Mouse (Mus musculus) cortical plate, adult 2 months (tissue): ENCODE measurements around the gene Abo. TPM values are rescaled to one million over a fixed set of nuclear protein-coding genes. Genes with fewer than 3 reads are reported as not detected.

Experiments used
- H3K27ac ChIP-seq: fragments of 200-500 bp; 2 replicates; pipeline ENCODE4 v1.5.1; 2012; ENCODE audit warnings: low read length, control low read depth, inconsistent platforms; ENCODE audit not compliant: insufficient read depth
- H3K4me1 ChIP-seq: fragments of 200-500 bp; 2 replicates; pipeline ENCODE4 v1.6.1; 2011; ENCODE audit warnings: low read length; ENCODE audit not compliant: control insufficient read depth, insufficient read depth
- H3K4me3 ChIP-seq: fragments of 200-500 bp; 2 replicates; pipeline ENCODE4 v1.5.1; 2011; ENCODE audit warnings: mild to moderate bottlenecking, low read length, control low read depth; ENCODE audit not compliant: insufficient read depth
- CTCF ChIP-seq: fragments of 200-500 bp; IDR thresholded peaks from 2 replicates; pipeline ENCODE4 v1.5.1; 2011; ENCODE audit warnings: mild to moderate bottlenecking, control low read depth, low read length; ENCODE audit not compliant: insufficient read depth; ENCODE audit errors: extremely low read depth
- POLR2A ChIP-seq: fragments of 200-500 bp; IDR thresholded peaks from 2 replicates; pipeline ENCODE4 v1.6.1; 2011; ENCODE audit warnings: mild to moderate bottlenecking, low read length, control low read depth; ENCODE audit not compliant: insufficient read depth; ENCODE audit errors: extremely low read depth
- polyA plus RNA-seq: library from polyadenylated mRNA; depleted of rRNA; stranded (reverse); fragments of >200 nt; gene quantifications from 2 replicates; pipeline ENCODE4 v1.2.3, GENCODE M21; 2012; rRNA removed

Abo gene
- not detected in 2 replicates for polyA plus RNA-seq

DNA sequence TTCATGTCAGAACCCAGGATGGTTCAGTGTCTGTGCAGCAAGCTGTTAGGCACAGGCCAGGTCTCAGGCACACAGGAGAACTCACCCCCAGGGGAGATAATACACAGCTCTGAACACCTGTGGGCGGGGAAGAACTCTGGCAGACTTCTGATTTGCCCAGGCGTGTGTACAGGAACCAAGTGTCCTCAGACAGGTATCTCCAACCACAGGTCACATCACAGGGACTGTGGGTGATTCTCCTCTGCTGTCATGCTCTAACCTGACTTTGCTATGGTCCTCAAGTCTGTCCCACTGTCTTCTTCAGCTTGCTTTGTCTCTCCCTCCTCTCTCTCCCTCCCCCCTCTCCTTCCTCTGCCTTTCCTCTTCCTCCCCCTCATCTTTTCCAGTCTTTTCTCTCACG, at the start of gene Abo:
Abo (minus strand) TSS at position 101 of the 400 bp plus-strand sequence.
- H3K4me1 ChIP-seq: no peaks in the 10 kb centered on the region
- H3K27ac ChIP-seq: no peak within 1 kb of the TSS
- TF ChIP-seq POLR2A: no peak
- TF ChIP-seq CTCF: no peak

DNA sequence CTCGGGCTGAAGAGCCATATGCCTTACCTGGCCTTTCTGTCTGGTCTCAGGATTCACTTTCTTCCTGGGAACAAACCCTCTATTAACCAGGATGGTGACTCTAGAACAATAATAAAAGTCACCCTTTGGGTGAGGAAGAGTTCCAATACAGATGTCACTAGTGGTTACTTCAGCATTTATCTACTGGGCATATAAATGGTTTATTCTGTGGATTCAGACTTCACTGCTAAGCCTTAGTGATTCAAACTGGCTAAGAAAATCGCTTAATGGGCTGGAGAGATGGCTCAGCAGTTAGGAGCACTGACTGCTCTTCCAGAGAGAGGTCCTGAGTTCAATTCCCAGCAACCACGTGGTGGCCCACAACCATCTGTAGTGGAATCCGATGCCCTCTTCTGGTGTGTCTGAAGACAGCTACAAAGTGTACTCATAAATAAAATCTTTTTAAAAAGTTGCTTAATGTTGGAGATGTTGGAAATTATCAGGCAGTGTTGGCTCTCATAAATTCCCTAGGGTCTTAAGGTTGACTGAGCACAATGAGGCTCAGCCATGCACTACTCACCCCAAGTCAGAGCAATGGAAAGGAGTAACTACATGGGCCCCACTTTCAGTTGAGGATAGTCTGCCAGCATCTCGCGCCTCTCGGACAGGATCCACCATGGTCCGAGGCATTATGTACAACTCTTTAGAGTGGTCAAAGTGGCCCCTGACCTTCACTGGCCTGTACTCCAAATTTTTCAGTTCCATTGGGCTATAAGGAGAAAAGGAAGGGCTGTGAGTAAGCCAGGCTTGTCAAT, 49.6 kb upstream of the Abo start:
- peaks cover 9% of the 10 kb centered on the region for H3K4me1 ChIP-seq
- H3K4me3 ChIP-seq: no peak overlapping the region

More for the DNA sequence above, at the start of gene Abo:
- no peak within 1 kb of the TSS for H3K4me3 ChIP-seq

DNA sequence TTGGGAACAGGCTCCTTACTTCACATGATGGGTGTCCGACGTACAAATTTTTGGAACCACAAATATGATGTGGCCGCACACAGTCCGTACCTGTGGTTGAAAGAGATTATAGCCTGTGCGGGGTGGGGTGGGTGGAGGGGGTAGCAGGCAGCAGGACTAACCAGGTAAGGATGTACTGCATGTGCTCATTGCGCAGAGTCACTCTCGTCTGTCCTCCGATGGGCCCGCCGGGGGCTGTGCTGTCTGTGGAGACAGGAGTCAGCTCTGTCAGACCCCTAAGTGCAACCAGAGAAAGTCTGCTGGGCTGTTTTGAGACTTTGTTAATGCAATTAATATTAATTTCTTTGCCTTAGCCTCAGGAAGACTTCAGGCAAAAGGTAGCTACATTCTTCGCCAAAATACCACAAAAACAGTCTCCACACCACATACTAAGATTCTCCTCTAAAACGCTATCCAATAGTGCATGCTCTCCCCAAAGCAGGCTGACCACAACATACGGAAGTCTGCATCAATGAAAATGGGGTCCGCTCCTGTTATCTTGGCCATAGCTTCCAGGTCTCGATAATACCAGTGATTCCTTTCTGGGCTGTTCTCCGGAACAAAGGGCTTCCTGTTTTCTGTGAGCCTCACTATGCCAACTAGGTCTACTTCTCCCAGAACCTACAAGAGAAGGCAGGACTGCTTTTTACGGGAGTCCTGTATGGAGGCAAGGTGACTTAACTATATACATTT, 48.8 kb upstream of the Abo start:
- TF ChIP-seq POLR2A (0 out of 2 replicates have a peak, but pooled peaks have one; percentile 6), CTCF (no peak)
- Histone ChIP-seq H3K4me1 (peaks cover 12% of the 10 kb centered on the region), H3K27ac (no peak overlapping the region), H3K4me3 (no peak overlapping the region)

More for the DNA sequence above, 49.6 kb upstream of the Abo start:
- TF ChIP-seq POLR2A (no peak), CTCF (no peak)
- H3K27ac ChIP-seq: no peak overlapping the region

DNA sequence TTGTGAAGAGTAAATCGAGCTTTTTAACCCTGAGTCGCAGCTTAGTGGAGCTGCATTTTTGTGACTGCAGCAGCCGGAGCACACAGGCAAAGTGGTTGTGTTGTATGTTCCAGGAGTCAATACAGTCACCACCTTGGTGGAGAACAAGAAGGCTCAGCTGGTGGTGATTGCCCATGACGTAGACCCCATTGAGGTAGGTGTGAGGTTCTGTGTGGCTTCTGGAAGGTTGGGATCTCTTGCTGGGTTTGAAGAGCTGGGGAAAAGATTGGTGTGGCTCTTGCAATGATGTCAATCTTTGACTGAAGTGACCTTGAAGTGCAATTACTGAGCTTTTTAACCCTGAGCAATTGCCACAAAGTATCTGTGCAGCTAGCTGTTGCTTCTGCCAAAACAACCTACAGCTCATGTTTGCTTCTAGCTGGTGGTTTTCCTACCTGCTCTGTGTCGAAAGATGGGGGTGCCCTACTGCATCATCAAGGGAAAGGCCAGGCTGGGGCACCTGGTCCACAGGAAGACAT, 47.5 kb upstream of the Abo start:
- Histone ChIP-seq H3K4me3 (no peak overlapping the region; the same call in 1 of the 2 replicates), H3K4me1 (peaks cover 6% of the 10 kb centered on the region), H3K27ac (no peak overlapping the region)
- TF ChIP-seq CTCF (no peak), POLR2A (no peak)

DNA sequence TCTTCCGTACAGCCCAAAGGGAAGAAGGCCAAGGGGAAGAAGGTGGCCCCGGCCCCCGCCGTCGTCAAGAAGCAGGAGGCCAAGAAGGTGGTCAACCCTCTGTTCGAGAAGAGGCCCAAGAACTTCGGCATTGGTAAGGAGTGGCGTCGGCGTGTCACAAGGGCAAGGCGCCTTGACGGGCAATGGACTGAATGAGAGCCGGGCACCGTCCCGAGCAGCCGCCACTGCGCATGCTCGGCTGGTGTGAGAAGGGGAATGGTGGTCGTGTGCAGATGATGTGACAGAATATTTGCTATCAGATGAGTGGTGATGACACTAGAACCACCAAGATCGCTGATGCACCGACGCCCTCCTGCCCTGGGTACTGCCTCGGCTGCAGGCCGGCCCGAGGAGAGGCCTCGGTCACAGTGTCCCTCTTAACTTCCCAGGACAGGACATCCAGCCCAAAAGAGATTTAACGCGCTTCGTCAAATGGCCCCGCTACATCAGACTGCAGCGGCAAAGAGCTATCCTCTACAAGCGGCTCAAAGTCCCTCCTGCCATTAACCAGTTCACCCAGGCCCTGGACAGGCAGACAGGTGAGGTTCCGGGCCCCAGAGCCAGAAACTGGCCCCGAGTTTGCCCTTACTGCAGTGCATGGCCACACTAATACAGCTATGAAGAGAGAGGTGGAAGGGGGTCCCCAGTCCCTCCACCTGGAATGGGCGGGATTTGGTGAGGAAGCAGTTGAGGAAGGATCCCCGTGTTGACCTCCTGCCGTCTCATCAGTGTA, 46.4 kb upstream of the Abo start:
- Histone ChIP-seq H3K4me1 (peaks cover 4% of the 10 kb centered on the region; the same call in 1 of the 2 replicates), H3K27ac (peak overlapping the region; percentile 78), H3K4me3 (peak overlapping the region; percentile 88)
- no peak for TF ChIP-seq CTCF
- peak; percentile 21; the same call in 1 of the 2 replicates for TF ChIP-seq POLR2A

DNA sequence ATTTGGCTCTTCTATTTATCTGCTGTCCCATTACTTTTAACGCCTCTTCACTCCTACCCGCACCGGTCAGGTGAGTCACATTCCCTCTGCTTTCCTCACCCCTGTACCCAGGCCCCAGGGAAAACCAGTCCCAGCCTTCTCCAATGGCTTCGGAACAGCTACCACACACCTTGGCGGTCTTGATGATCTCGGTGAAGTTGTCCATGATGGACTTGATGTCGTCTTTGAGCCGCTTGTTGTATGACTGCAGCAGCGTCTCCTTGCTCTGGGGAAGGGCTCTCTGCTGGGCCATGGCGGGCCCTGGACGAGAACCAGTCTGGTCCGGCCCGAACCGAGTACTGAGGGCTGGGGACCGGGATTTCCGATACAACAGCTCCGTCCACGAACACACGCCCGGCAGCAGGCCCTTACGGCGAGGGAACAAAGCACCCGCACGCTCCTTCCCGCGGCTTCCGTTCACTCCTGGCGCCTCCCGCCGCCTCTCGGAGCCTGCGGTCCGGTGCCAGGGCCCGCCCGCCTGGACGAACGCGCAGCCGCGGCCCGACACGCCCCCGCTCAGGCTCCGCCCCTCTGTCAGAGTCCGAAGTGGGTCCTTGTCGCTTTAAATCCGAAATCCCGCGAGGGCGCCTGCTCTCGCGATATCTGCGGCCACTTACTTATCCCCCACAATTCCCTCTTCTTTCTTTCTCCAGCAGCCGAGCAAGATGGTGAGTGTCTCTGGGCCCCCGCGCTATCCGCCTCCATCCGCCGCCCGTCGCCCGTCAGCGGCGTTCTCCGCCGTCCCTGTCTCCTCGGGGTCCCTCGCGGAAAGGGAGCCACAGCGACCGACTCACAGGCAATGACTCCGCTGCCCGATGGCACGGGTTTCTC, 45.6 kb upstream of the Abo start, which contains the start of the genes Med22 and Rpl7a:
Med22 (minus strand) TSS at position 554 of the 870 bp plus-strand sequence.
Rpl7a (plus strand) TSS at position 641 of the 870 bp plus-strand sequence.
- TF ChIP-seq CTCF (no peak), POLR2A (peak; percentile 96)
- Histone ChIP-seq H3K4me3 (peak within 1 kb of the TSS; percentile 88), H3K27ac (peak within 1 kb of the TSS; percentile 78), H3K4me1 (peaks cover 4% of the 10 kb centered on the region; the same call in 1 of the 2 replicates)

DNA sequence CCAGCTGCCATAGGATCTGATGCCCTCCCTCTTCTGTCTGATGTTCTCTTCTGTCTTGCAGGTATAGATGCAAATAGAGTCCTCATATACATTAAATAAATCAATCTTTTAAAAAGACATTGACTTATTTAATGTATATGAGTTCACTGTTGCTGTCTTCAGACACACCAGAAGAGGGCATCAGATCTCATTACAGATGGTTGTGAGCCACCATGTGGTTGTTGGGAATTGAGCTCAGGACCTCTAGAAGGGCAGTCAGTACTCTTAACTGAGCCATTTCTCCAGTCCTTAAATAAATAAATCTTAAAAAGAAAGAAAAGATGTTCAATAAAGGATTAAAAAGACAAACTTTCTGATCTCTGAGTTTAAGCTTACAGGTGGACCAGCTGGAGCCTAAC, 44.6 kb upstream of the Abo start:
- TF ChIP-seq CTCF: no peak
- TF ChIP-seq POLR2A: no peak
- H3K27ac ChIP-seq: no peak overlapping the region

More for the DNA sequence above, 44.6 kb upstream of the Abo start:
- Histone ChIP-seq H3K4me3 (peak overlapping the region; percentile 88), H3K4me1 (peaks cover 4% of the 10 kb centered on the region; the same call in 1 of the 2 replicates)
